Comparison of ENCODE assay signal across 9 mouse cellular contexts in the genomic region with DNA sequence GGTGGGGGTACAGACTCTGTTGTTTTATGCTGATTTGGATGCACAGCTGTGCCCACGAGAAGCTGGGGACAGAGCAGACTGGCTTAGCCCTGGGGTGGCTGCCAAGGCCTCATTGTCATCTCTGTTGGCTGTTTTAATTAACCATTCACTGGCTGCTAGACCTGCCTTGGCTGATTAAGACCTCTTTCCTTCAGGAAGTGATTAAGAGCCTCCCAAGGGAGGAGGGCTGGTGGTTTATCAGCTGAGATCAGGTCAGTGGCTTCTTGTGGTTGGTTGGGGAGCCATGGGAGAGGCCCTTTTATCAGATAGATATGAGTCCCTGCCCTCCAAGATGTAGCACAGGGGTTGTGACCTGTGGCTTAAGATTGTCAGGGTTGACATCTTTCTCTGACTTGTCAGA. TPM values are rescaled to one million over a fixed set of nuclear protein-coding genes. Genes with fewer than 3 reads are reported as not detected.
DNase-seq lines count a peak whose midpoint lies in the region; ATAC-seq and TF ChIP-seq lines count a peak whose summit lies in the region.
"Had no signal": no experiment of that assay in that cellular context is flagged by ENCODE, and none has a peak within 500 bp of the region (broad histone marks: within the 10 kb centered on the region; RNA-seq: fewer than 3 reads in every experiment).

No protein-coding gene starts in this region.

- H3K36me3 ChIP-seq in G1E (replicated peaks) = peaks cover 15% of the 10 kb centered on the region
- H3K36me3 ChIP-seq in hindbrain, embryonic 14.5 days (replicated peaks; ENCODE audit: control insufficient read depth, insufficient read depth) = 0 out of 2 replicates have a peak, but pooled peaks cover 4% of the 10 kb centered on the region

- no peaks in the 10 kb centered on the region for H3K9me3 ChIP-seq in G1E (replicated peaks)
- no peaks in the 10 kb centered on the region for H3K9me3 ChIP-seq in hindbrain, embryonic 14.5 days (ENCODE audit: control insufficient read depth, low read length)

- peak; percentile 86 for ATAC-seq in G1E (ENCODE audit: extremely low read depth, insufficient number of reproducible peaks, low FRiP score, poor library complexity, severe bottlenecking)
- ATAC-seq in hindbrain, embryonic 14.5 days (ENCODE audit: low FRiP score) = peak; percentile 73
- peak; percentile 7; the same call in 1 of the 2 replicates for ATAC-seq in megakaryocyte, adult 5-6 weeks (ENCODE audit: poor library complexity, severe bottlenecking)

- peak; percentile 17 for DNase-seq in adrenal gland, adult 2 months
- DNase-seq in adrenal gland, postnatal 4 days (ENCODE audit: low spot score in 2 of 2) = no peak
- DNase-seq in G1E (ENCODE audit: low spot score) = peak; percentile 21
- DNase-seq in hindbrain, embryonic 14.5 days (ENCODE audit: low spot score) = peak; percentile 65
- DNase-seq in left cerebral cortex, adult 18-20 months (ENCODE audit: low spot score in 2 of 2) = no peak
- DNase-seq in cerebellum, adult 9-11 months = no peak
- DNase-seq in left cerebral cortex, adult 11 months (ENCODE audit: low spot score) = no peak

- no peak for TF ChIP-seq CTCF in G1E (IDR thresholded peaks at IDR 0.05; ENCODE audit: low read depth, low read length)

- peak overlapping the region; percentile 62 for H3K27ac ChIP-seq in hindbrain, embryonic 14.5 days

- no peak overlapping the region for H3K4me3 ChIP-seq in G1E (ENCODE audit: low read depth, low read length)
- H3K4me3 ChIP-seq in hindbrain, embryonic 14.5 days (replicated peaks; ENCODE audit: low read length) = no peak overlapping the region

- peaks cover 25% of the 10 kb centered on the region for H3K4me1 ChIP-seq in G1E (ENCODE audit: insufficient read depth, low read depth, low read length)
- peaks cover 20% of the 10 kb centered on the region for H3K4me1 ChIP-seq in hindbrain, embryonic 14.5 days (replicated peaks; ENCODE audit: control insufficient read depth, insufficient read depth, low read length)

- no peaks in the 10 kb centered on the region for H3K27me3 ChIP-seq in G1E (ENCODE audit: insufficient read depth, low read length)
- no peaks in the 10 kb centered on the region for H3K27me3 ChIP-seq in hindbrain, embryonic 14.5 days (ENCODE audit: control insufficient read depth, insufficient read depth, low read length)

- H3K9ac ChIP-seq in hindbrain, embryonic 14.5 days = no peak overlapping the region

- H3K4me2 ChIP-seq in hindbrain, embryonic 14.5 days (replicated peaks) = no peak overlapping the region

- WGBS in hindbrain, embryonic 14.5 days = 0% methylated on average over 1 of the region's 1 CpGs

RNA-seq across cellular contexts. Expression of gene Snx29, which starts 46.9 kb away (rescaled TPM):
- 10 to 100 TPM; 16.8 to 19.4 TPM for total RNA-seq in adrenal gland, adult 2 months (2021)
- polyA plus RNA-seq in adrenal gland, adult 2 months (2012; rRNA removed) = 4.8 and 6.5 TPM in 2 replicates
- total RNA-seq in adrenal gland, postnatal 4 days (2021) = 10 to 100 TPM; 20.1 to 30.2 TPM
- total RNA-seq in G1E (2014; fragmentation: Nextera tagmentation) (7.8 and 9.1 TPM in 2 replicates), G1E (2017) (14.0 and 18.0 TPM in 2 replicates)
- polyA plus RNA-seq in G1E (2012) = 3.9 and 4.4 TPM in 2 replicates
- polyA plus RNA-seq in hindbrain, embryonic 14.5 days (2014; fragmentation: Nextera tagmentation; extraction: Ambion mirVana) = 11.9 and 14.3 TPM in 2 replicates
- 6.2 and 7.1 TPM in 2 replicates for total RNA-seq in megakaryocyte, adult 5-6 weeks (2015)
- total RNA-seq in megakaryocyte, adult 5-6 weeks (2017) = 4.7 and 6.3 TPM in 2 replicates
- 10 to 100 TPM; 17.8 to 20.6 TPM for total RNA-seq in left cerebral cortex, adult 18-20 months (2021)

RNA-seq across cellular contexts. Expression of gene Tnfrsf17, which starts 56.0 kb away (rescaled TPM):
- not detected for total RNA-seq in adrenal gland, adult 2 months (2021)
- not detected in 2 replicates for polyA plus RNA-seq in adrenal gland, adult 2 months (2012; rRNA removed)
- not detected for total RNA-seq in adrenal gland, postnatal 4 days (2021)
- total RNA-seq in G1E (2014; fragmentation: Nextera tagmentation) (not detected in 2 replicates), G1E (2017) (not detected in 2 replicates)
- polyA plus RNA-seq in G1E (2012) = not detected in 2 replicates
- polyA plus RNA-seq in hindbrain, embryonic 14.5 days (2014; fragmentation: Nextera tagmentation; extraction: Ambion mirVana) = 0.26 TPM in 1 of 2 replicates, not detected in the other
- total RNA-seq in megakaryocyte, adult 5-6 weeks (2015) = 1.7 TPM in 1 of 2 replicates, not detected in the other
- total RNA-seq in megakaryocyte, adult 5-6 weeks (2017) = 0.18 TPM in 1 of 2 replicates, not detected in the other
- total RNA-seq in left cerebral cortex, adult 18-20 months (2021) = under 1 TPM; 0.46 to 0.73 TPM
- total RNA-seq: heart, postnatal 10 days had no signal

Comparison
In these comparisons a context has a peak if more than half of its experiments do, and no peak if none do; other contexts are left out.
1. DNase-seq: peak in adrenal gland, adult 2 months (single experiment), G1E (single experiment) and hindbrain, embryonic 14.5 days (single experiment); none in adrenal gland, postnatal 4 days (0 of 2), left cerebral cortex, adult 18-20 months (0 of 2), cerebellum, adult 9-11 months (single experiment) and left cerebral cortex, adult 11 months (single experiment).
2. ATAC-seq: peak in every context shown above with its lines; median percentile 86 in G1E; 73 in hindbrain, embryonic 14.5 days; 7 in megakaryocyte, adult 5-6 weeks.